Mouse (Mus musculus): ENCODE measurements around the gene Acaa1a.

Gene Acaa1a

DNA sequence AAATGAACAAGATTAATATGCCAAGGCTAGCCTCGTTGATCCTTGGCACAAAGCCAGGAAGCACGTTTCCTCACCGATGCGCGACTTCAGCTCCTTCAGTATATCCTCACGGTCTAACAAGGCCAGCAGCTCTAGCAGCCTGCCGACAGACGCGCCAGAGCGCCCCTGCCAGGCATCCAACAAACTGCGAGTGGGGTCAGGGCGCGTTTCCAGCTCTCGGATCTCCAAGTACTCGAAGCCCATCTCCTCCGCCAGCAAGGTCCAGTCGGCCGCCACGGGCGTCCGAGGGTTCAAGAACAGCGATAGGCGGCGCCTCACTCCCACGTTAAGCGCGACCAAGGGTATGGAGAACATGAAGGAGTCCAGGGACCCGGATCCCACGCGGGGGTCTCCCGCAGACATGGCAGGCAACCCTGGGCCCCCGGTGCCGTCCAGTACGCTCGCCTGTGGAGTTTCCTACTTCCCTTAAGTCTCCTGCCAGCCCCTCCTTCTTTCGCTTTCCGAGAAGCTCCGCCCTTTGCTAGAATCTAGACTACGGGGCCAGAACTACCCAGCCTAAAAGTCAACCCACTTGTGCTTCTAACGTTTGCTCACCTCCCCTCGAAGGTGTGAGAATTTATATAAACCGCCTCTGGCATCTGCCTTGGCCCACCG lies at the start of gene Acaa1a:
Acaa1a (plus strand) TSS at position 119 of the 654 bp plus-strand sequence.
- DNase-seq: peak; percentile 62

- DNase-seq: no peak
Observed at GRCm38 (mm10) chr9:119290791-119291190, 48.7 kb upstream of the Acaa1a start.

DNA sequence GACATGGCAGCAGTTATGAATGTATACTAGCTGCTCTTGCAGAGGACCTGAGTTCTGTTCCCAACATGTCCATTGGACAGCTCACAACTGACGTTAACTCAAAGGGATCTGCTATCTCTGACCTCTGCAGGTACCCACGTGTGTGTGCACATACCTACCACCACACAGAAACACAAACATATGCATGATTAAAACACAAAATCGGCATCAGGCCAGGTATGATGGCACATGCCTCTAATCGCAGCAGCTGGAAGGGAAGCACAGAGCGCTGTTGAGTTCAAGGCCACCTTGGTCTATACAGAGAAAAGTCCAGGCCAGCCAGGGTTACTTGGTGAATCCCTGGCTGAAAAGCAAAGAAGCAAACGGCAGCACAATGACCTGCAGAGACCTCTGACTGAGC lies 41.8 kb upstream of the Acaa1a start:
- DNase-seq: no peak

GRCm38 (mm10) chr9:119298563-119298962 lies 40.9 kb upstream of the Acaa1a start:
- DNase-seq: no peak

DNA sequence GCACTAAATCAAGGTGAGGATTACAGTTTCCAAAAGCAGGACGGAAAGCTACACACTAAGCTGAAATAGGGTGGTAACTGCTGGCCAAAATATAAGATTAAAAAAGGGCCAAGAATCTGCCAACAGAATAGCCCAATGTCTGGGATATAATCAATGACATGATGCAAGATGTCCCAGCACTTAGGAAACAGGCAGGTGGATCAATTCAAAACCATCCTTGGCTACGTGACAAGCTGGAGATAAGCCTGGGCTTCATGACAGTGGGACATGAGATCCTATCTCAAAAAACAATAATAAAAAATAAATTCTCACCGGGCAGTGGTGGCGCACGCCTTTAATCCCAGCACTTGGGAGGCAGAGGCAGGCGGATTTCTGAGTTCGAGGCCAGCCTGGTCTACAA lies 33.6 kb upstream of the Acaa1a start:
- no peak for DNase-seq

DNA sequence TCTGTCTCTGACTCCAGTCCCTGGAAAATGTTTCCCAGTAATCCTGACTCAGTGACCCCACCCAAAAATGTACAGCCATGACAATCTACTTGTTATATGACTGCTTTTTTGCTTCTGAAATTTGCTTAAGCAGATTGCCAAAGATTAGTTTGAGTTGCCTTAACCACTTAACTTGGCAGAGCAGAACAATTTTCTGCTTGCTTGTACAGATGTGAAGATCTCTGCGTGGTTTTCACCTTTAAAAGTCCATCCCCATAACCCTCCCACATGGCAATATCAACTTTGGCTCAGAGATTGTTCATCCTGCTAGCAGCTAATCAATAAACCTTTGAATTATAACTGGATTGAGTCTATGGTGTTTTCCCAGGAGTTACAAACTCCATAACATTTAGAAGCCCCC lies 30.4 kb upstream of the Acaa1a start:
- DNase-seq: no peak

GRCm38 (mm10) chr9:119313096-119313495 lies 26.4 kb upstream of the Acaa1a start:
- DNase-seq: no peak

DNA sequence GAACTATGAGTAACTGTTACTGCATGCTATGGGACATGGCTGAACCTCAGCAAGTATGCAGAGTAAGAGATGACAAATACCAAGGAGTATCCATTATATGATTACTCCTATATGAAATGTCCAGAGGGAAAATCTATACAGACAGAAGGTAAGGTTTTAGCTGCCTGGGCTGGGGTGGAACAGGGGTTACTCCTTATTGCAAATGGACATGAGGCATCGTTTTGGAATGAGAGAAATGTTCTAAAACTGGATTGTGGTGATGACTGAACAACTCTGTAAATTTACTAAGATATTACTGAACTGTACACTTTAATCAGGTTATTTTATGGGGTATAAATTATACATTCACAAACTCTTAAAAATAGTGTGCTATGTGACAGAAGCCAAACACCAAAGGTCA lies 20.6 kb upstream of the Acaa1a start:
- DNase-seq: no peak

DNA sequence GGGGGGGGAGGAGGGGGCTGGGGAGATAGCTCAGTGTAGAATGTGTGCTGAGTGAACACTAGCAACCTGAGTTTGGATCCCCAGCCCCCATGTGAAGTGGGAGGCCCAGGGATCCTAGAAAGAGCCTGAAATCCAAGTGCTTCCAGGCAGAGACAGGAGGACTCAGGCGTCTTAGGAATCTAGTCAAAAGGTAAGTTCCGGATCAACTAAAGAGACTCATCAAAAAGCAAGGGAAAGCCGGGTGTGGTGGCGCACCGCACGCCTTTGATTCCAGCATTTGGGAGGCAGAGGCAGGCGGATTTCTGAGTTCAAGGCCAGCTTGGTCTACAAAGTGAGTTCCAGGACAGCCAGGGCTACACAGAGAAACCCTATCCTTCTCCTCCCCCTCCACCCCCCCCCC lies 19.0 kb upstream of the Acaa1a start:
- DNase-seq: no peak

DNA sequence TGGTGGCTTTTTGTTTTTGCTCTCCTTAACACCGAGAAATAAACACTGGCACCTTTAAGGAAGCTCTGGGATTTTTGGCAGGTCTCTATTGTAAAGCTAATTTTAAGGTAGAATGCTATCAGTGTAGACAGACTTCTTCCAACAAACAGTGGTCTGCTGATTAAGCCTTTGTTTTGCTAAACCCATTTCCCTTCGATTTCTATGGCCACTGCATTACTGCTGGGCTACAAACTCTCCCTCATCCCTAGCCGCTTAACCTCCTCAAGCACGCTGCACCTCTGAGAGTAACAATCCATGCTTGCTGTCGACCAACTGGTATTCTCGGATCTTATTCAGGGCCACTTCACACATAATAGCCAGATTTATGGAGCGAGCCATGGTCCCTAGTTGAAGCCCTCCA lies 18.5 kb upstream of the Acaa1a start:
- no peak for DNase-seq

- DNase-seq: no peak
Observed at GRCm38 (mm10) chr9:119321392-119322229, 17.9 kb upstream of the Acaa1a start.

- peak; percentile 99 for DNase-seq
Observed at GRCm38 (mm10) chr9:119322289-119323259, 16.9 kb upstream of the Acaa1a start, which contains the start of gene Oxsr1. Oxsr1 (minus strand) TSS chr9:119322427.

GRCm38 (mm10) chr9:119323260-119323645 lies 16.2 kb upstream of the Acaa1a start:
- no peak for DNase-seq

GRCm38 (mm10) chr9:119324130-119324529 lies 15.3 kb upstream of the Acaa1a start:
- no peak for DNase-seq

- DNase-seq: no peak
Observed at GRCm38 (mm10) chr9:119328488-119328887, 11.0 kb upstream of the Acaa1a start.

DNA sequence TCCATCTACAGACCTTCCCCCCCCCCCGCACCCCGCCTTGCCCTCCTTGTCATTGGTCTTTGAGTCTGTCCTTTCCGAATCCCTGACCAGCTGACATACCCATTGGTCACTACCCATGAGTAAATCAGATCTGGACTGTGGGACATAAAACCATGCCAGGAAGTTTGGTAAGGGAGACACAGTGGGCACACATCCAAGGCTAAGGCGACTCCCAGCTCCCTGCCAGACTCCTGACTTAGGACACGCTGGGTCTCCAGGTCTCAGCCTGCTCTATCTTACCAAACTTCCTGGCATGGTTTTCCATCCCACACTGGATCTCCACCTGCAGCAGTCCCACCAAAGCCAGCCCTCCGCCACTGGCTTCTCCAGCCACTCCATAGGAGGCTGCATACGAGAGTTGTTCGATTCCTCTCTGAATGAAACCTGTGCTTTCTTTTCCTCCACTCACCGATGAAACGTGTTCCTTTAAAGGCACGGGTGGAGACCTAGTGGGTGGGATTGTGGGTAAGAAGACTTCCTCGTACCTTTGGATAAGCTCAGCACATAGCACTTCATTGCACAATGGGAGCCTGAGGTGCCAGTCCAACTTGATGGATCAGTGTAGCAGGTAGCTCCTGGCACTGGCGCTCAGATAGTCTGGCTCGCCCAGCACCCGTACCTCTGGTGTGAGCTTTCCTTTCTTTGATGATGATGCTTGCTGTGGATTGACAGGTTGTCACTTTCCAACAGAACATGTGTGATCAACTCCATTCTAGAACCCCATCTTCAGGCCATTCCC lies 9.1 kb upstream of the Acaa1a start:
- no peak for DNase-seq

GRCm38 (mm10) chr9:119334324-119334723 lies 5.2 kb upstream of the Acaa1a start:
- DNase-seq: no peak

DNA sequence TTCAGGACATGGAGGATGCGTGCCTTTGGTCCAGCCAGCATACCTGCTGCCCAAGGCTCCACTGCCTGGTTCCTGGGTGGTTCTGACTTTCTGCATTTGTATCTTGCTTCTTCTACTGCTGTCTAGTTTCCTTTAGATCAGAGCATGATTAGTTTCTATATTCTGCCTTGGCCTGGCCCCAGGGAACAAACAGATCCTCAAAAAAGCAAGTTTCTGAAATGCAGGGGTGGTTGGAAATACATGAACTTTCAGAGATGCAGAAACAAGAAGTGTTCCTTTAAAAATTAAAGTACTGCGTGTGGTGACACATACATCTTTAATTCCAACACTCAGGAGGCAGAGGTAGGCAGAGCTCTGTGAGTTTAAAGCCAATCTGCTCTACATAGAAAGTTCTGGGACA lies 4.6 kb upstream of the Acaa1a start:
- no peak for DNase-seq

DNA sequence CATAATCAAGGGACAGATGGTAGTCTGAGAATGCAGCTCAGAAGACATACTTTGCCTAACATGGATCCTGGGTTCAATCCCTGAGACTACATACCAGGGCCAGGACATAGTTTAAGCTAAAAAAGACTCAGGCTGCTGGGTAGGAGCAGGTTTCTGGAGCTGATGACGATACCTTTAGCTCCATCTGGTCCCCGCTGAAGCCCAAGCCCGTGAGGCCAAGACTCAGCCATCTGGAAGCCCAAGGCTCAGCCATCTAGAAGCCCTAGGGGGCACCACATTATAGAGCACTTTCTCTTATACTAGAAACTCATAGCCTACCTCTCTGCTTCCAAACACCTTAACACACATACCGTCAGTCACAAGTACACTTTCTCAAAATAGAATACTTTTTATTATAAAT lies 3.9 kb upstream of the Acaa1a start:
- DNase-seq: no peak

GRCm38 (mm10) chr9:119337842-119338241 lies 1.6 kb upstream of the Acaa1a start:
- no peak for DNase-seq

DNA sequence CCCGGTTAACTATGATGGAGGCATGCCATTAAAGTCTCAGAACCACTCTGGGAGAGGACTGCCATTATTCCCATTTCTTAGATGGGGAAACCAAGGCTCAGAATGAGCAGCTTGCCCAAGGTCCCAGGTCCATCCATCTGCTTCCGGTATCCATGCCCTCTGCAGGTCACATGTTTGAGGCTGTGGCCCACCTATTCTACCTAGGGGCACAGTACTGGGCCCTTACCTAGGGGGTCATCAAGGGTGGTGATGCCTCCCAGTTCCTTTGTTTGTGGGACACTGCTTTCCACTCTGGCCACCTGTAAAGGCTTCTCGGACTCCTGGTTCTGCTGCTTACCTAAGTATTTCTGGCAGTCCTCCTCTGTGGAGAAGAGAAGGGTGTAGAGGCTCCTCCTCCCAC lies 1.1 kb upstream of the Acaa1a start:
- no peak for DNase-seq

DNA sequence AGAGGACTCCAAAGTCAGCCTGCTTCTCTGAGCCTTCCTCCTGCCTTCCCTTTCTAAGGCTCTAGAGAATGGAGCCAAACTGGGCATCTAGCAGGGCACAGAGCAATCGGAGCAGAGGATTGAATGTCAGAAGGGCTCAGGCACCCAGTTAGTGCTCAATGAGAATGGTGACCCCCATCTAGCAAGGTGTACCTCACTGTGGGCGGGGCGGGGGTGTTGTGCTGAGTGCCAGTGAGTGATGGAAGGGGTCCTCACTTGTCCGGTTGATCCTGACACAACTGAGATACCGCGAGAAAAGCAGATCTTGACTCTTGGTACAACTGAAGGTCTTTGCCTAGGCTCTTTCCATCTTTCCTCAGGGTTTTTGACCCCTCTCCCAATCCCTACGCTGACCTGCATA lies 370 bp upstream of the Acaa1a start:
- no peak for DNase-seq

DNA sequence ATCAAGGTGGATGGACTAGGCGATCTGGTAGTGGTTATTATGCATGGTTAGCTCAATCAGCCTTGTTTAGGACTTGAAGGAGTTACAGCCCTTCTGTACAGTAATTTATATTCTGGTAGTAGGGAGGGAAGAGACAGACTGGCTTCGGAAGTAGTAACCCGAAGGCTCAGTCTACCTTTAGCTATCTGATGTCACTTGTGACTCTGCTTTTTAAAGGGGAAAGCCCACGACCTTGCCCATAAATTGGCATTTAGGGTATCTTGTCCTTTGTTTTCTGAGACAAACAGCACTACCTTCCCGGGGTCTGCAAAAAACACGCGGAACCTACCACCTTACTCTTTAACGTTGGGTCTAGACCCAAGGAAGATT lies 720 bp downstream of the Acaa1a start:
- DNase-seq: no peak
